Mouse (Mus musculus): ENCODE measurements around the gene Cic.

DNA sequence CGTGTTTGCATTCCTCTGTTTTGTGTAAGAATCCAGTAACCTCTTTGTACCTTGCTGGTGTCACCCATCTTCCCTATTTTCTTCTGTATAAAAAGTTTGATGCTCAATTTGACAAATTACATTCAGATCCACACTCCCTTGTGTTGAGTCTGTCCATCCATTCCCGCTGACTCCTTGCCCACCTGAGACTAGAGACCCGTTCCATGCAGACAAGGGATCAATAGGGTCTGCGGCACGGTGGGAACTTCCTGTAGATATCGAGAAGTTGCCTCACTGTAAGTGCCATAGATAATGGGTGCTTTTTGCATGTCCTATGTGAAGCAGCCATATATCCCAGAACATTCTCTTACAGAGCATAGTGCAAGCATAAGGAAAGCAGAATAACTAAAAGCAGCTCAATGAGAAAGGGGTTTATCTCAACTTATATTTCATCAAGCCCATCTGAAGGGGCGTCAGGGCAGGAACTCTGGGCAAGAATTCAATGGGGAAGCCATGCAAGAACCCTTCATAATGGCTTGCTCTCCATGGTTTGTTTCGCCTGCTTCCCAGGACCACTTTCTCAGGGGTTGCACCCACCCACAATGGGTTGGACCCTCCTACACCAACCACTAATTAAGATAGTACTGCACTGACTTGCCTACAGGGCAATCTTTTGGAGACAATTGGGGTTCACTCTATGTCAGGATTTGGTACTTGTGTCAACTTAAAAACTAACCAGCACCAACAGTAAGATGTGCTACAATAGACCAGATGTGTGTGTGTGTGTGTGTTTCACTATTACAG, 1.1 kb upstream of the Cic start:
- no peak for TF ChIP-seq POLR2A (IDR thresholded peaks at IDR 0.05; ENCODE audit: control insufficient read depth, extremely low read depth, insufficient read depth, low read length, poor library complexity)
- no peak for TF ChIP-seq CTCF (IDR thresholded peaks at IDR 0.05; ENCODE audit: borderline replicate concordance, control insufficient read depth, extremely low read depth, insufficient read depth, low read length, poor library complexity)

Measured in thymus, adult 2 months (tissue).